Mouse (Mus musculus) E14TG2a.4 (cell line): ENCODE results near the gene Pih1d1.

Experiments used
- CTCF ChIP-seq: conservative IDR thresholded peaks from 2 replicates; pipeline ENCODE4 v1.5.1; 2014; ENCODE audit warnings: low read length
- NANOG ChIP-seq: IDR thresholded peaks from 2 replicates; pipeline ENCODE4 v1.6.1; 2014; ENCODE audit warnings: borderline replicate concordance, low read length, mixed read lengths

DNA sequence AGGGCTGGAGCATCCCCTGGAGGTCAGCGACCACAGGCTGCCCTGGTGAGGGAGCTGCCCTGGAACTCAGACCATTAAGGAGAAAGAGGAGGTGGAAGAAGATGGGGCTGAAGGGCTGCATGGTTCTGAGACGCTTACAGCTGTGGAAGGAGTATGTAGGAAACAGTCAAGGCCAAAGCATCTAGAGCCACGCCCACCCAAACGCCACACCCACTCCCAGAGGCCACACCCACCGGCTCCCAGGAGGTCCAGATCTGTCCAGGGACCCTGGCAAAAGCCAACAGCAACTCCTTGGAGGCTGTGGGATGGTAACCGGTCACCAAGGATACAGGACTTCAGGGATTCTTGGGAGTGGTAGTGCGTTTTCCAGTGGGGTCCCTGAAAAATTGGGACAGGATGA, 24.4 kb downstream of the Pih1d1 start:
- no peak for TF ChIP-seq CTCF
- TF ChIP-seq NANOG = no peak
